Mouse (Mus musculus) MEL (cell line): ENCODE results near the gene Cotl1. TPM values are rescaled to one million over a fixed set of nuclear protein-coding genes. Genes with fewer than 3 reads are reported as not detected.

ENCODE experiments used
- DNase-seq: peaks from one replicate; pipeline ENCODE4 v3.0.0; 2011; ENCODE audit warnings: low read depth, low spot score
- H3K27ac ChIP-seq: 2 replicates; pipeline ENCODE4 v1.5.1; 2012; ENCODE audit warnings: low read depth, mild to moderate bottlenecking, control low read depth, low read length, moderate library complexity; ENCODE audit not compliant: control insufficient read depth
- H3K27me3 ChIP-seq, 2 experiments: fragments of 150-350 bp in 1 of 2; sonication (generic) in 1 of 2; 2 replicates each; pipeline ENCODE4 v1.6.1; 2012; ENCODE audit warnings: low read length in 2 of 2, mild to moderate bottlenecking in 2 of 2, improper control_type of control experiment in 1 of 2, moderate library complexity in 1 of 2; ENCODE audit not compliant: insufficient read depth in 2 of 2, control insufficient read depth in 1 of 2
- H3K36me3 ChIP-seq, 2 experiments: 2 replicates each; pipeline ENCODE4 v1.6.1; 2012 to 2014; ENCODE audit warnings: low read length in 2 of 2, improper control_type of control experiment in 1 of 2, inconsistent platforms in 1 of 2, mild to moderate bottlenecking in 1 of 2; ENCODE audit not compliant: insufficient read depth in 2 of 2, control insufficient read depth in 1 of 2
- H3K4me1 ChIP-seq, 2 experiments: fragments of 150-350 bp in 1 of 2; sonication (generic) in 1 of 2; 2 replicates each; pipeline ENCODE4 v1.6.1; 2012; ENCODE audit warnings: low read length in 2 of 2, improper control_type of control experiment in 1 of 2, mild to moderate bottlenecking in 1 of 2; ENCODE audit not compliant: insufficient read depth in 2 of 2, control insufficient read depth in 1 of 2
- H3K4me3 ChIP-seq, 2 experiments: fragments of 150-350 bp in 1 of 2; sonication (generic) in 1 of 2; 2 replicates each; pipeline ENCODE4 v1.5.1; 2012; ENCODE audit warnings: low read depth in 2 of 2, low read length in 2 of 2, mild to moderate bottlenecking in 2 of 2, moderate library complexity in 2 of 2, control low read depth in 1 of 2, improper control_type of control experiment in 1 of 2; ENCODE audit not compliant: control insufficient read depth in 1 of 2, insufficient read depth in 1 of 2
- H3K79me2 ChIP-seq: 2 replicates; pipeline ENCODE4 v1.6.1; 2012; ENCODE audit warnings: mild to moderate bottlenecking, low read length, moderate library complexity; ENCODE audit not compliant: control insufficient read depth, poor library complexity, insufficient read depth
- H3K9ac ChIP-seq: 2 replicates; pipeline ENCODE4 v1.6.1; 2012; ENCODE audit warnings: low read depth, mild to moderate bottlenecking, control low read depth, low read length, moderate library complexity; ENCODE audit not compliant: control insufficient read depth, poor library complexity, severe bottlenecking
- H3K9me3 ChIP-seq: fragments of 150-350 bp; sonication (generic); replicated peaks from 2 replicates; pipeline ENCODE4 v1.6.1; 2012; ENCODE audit warnings: mild to moderate bottlenecking, low read length, improper control_type of control experiment, moderate library complexity; ENCODE audit not compliant: insufficient read depth
- CHD1 ChIP-seq: IDR thresholded peaks from 2 replicates; pipeline ENCODE4 v1.6.1; 2012; ENCODE audit warnings: low read depth, mild to moderate bottlenecking, inconsistent platforms, low read length, improper control_type of control experiment
- CHD2 ChIP-seq: IDR thresholded peaks from 2 replicates; pipeline ENCODE4 v1.6.1; 2011; ENCODE audit warnings: low read length, improper control_type of control experiment
- CTCF ChIP-seq, 3 experiments: IDR thresholded peaks in 2 of 3; conservative IDR thresholded peaks in 1 of 3; 2 replicates each; pipeline ENCODE4 v1.5.1; 2011 to 2012; ENCODE audit warnings: low read length in 3 of 3, low read depth in 2 of 3, mild to moderate bottlenecking in 2 of 3, improper control_type of control experiment in 1 of 3, inconsistent platforms in 1 of 3, mixed read lengths in 1 of 3, moderate library complexity in 1 of 3; ENCODE audit not compliant: control insufficient read depth in 1 of 3, insufficient read depth in 1 of 3, poor library complexity in 1 of 3, severe bottlenecking in 1 of 3
- ELF1 ChIP-seq: IDR thresholded peaks from 2 replicates; pipeline ENCODE4 v1.6.1; 2014; ENCODE audit warnings: low read depth, mild to moderate bottlenecking, inconsistent platforms, low read length, improper control_type of control experiment, moderate library complexity
- GABPA ChIP-seq: IDR thresholded peaks from 2 replicates; pipeline ENCODE4 v1.6.1; 2012; ENCODE audit warnings: low read depth, mild to moderate bottlenecking, inconsistent platforms, low read length, improper control_type of control experiment, moderate library complexity
- JUND ChIP-seq: IDR thresholded peaks from 2 replicates; pipeline ENCODE4 v1.6.1; 2011; ENCODE audit warnings: low read depth, mild to moderate bottlenecking, improper control_type of control experiment, low read length
- MAX ChIP-seq: IDR thresholded peaks from 2 replicates; pipeline ENCODE4 v1.6.1; 2011; ENCODE audit warnings: low read length, improper control_type of control experiment
- MEF2A ChIP-seq: IDR thresholded peaks from 2 replicates; pipeline ENCODE4 v1.6.1; 2014; ENCODE audit warnings: low read depth, mild to moderate bottlenecking, inconsistent platforms, low read length, improper control_type of control experiment; ENCODE audit not compliant: poor library complexity, insufficient replicate concordance, severe bottlenecking; ENCODE audit errors: extremely low read depth
- NRF1 ChIP-seq: IDR thresholded peaks from 2 replicates; pipeline ENCODE4 v1.6.1; 2014; ENCODE audit warnings: low read depth, mild to moderate bottlenecking, inconsistent platforms, low read length, improper control_type of control experiment, moderate library complexity; ENCODE audit not compliant: poor library complexity, insufficient read depth, severe bottlenecking
- POLR2AphosphoS5 ChIP-seq: IDR thresholded peaks from 2 replicates; pipeline ENCODE4 v1.6.1; 2012; ENCODE audit warnings: low read depth, borderline replicate concordance, mild to moderate bottlenecking, inconsistent platforms, low read length, moderate library complexity, mixed read lengths
- RAD21 ChIP-seq: IDR thresholded peaks from 2 replicates; pipeline ENCODE4 v1.6.1; 2011; ENCODE audit warnings: mild to moderate bottlenecking, low read depth, low read length, improper control_type of control experiment
- TBP ChIP-seq: IDR thresholded peaks from 2 replicates; pipeline ENCODE4 v1.8.0; 2011; ENCODE audit warnings: low read depth, low read length, improper control_type of control experiment
- TCF12 ChIP-seq: IDR thresholded peaks from 2 replicates; pipeline ENCODE4 v1.6.1; 2014; ENCODE audit warnings: low read depth, mild to moderate bottlenecking, inconsistent platforms, low read length, improper control_type of control experiment, moderate library complexity
- UBTF ChIP-seq: IDR thresholded peaks from 2 replicates; pipeline ENCODE4 v1.6.1; 2012; ENCODE audit warnings: low read depth, mild to moderate bottlenecking, inconsistent platforms, low read length, improper control_type of control experiment, moderate library complexity, borderline replicate concordance; ENCODE audit not compliant: insufficient read depth
- USF1 ChIP-seq: IDR thresholded peaks from 2 replicates; pipeline ENCODE4 v1.6.1; 2014; ENCODE audit warnings: low read depth, mild to moderate bottlenecking, inconsistent platforms, low read length, improper control_type of control experiment, moderate library complexity
- ZC3H11A ChIP-seq: IDR thresholded peaks from 2 replicates; pipeline ENCODE4 v1.6.1; 2012; ENCODE audit warnings: low read depth, mild to moderate bottlenecking, inconsistent platforms, low read length, improper control_type of control experiment
- ZKSCAN1 ChIP-seq: IDR thresholded peaks from 2 replicates; pipeline ENCODE4 v1.6.1; 2012; ENCODE audit warnings: low read depth, mild to moderate bottlenecking, inconsistent platforms, low read length, improper control_type of control experiment, moderate library complexity
- ZMIZ1 ChIP-seq: IDR thresholded peaks from 2 replicates; pipeline ENCODE4 v1.6.1; 2012; ENCODE audit warnings: low read depth, mild to moderate bottlenecking, inconsistent platforms, low read length, improper control_type of control experiment, moderate library complexity
- polyA plus RNA-seq, 2 experiments: library from polyadenylated mRNA; stranded (reverse) in 1 of 2; unstranded in 1 of 2; fragments of >175 nt in 1 of 2; fragments of >200 nt in 1 of 2; gene quantifications; 2 replicates each; pipeline versions ENCODE4 v1.2.1 to v1.2.4; 2012; ENCODE audit warnings: low replicate concordance in 2 of 2, low read depth in 1 of 2; ENCODE audit not compliant: insufficient read length in 2 of 2, insufficient read depth in 1 of 2, missing spikeins in 1 of 2
- total RNA-seq: library from RNA; depleted of rRNA; stranded (reverse); fragments of 300-350 nt; gene quantifications from 2 replicates; pipeline ENCODE4 v1.2.3, GENCODE M21; 2012

Cotl1 gene
- total and polyA plus RNA-seq, 3 experiments, result 70.3 to 114 TPM; not detected in 1

GRCm38 (mm10) chr8:119782715-119783114, 57.6 kb downstream of the Cotl1 start (continued):
- TF ChIP-seq ELF1, result peak; percentile 77
- TF ChIP-seq MAX, result 0 out of 2 replicates have a peak, but pooled peaks have one; percentile 51
- TF ChIP-seq, all 39 proteins: peak for 14

DNA sequence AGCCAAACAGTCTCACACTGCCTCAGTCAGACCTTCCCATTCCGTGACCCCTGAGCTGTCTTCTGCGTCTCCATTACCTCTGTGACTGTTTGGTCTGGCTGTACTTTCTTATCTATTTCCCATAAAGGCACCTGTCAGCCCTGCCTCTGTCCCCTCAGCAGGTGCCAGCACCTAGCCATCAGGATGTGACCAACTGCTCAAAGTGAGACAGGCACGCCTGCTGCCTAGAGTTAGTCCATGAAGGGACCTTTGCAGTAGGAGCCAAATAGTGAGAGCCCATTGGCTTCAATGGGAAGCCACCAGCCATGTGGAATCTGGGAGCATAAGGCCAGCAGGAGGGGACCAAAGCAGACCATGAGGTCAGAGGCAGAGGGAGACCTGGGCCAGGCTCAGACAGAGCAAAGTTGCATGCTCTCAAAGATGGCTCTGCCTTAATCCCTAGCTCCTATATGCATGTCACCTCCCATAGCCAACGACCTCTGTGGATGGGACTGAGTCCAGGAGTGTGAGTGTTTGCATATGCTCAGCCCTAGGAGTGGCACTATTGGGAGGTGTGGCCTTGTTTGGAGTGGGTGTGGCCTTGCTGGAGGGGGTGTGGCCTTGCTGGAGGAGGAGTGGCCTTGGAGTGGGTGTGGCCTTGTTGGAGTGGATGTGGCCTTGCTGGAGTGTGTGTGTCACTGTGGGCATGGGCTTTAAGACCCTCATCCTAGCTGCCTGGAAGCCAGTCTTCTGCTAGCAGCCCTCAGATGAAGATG, 59.1 kb downstream of the Cotl1 start:
- peaks cover 0 to 10% of the 10 kb centered on the region in 2 experiments; a peak in 2 of 4 replicates for H3K36me3 ChIP-seq
- peak; percentile 65 for DNase-seq
- peaks cover 8 to 27% of the 10 kb centered on the region in 2 experiments for H3K4me1 ChIP-seq
- TF ChIP-seq MEF2A (no peak), USF1 (no peak), JUND (no peak), ZKSCAN1 (no peak), ZC3H11A (no peak), TCF12 (no peak), TBP (no peak), CHD2 (no peak)
- TF ChIP-seq, all 39 proteins: peak for 0
- Histone ChIP-seq H3K79me2 (peaks cover 4% of the 10 kb centered on the region; the same call in 1 of the 2 replicates), H3K9me3 (no peaks in the 10 kb centered on the region), H3K27ac (no peak overlapping the region), H3K4me3 (no peak overlapping the region), H3K9ac (no peak overlapping the region), H3K27me3 (no peaks in the 10 kb centered on the region)

DNA sequence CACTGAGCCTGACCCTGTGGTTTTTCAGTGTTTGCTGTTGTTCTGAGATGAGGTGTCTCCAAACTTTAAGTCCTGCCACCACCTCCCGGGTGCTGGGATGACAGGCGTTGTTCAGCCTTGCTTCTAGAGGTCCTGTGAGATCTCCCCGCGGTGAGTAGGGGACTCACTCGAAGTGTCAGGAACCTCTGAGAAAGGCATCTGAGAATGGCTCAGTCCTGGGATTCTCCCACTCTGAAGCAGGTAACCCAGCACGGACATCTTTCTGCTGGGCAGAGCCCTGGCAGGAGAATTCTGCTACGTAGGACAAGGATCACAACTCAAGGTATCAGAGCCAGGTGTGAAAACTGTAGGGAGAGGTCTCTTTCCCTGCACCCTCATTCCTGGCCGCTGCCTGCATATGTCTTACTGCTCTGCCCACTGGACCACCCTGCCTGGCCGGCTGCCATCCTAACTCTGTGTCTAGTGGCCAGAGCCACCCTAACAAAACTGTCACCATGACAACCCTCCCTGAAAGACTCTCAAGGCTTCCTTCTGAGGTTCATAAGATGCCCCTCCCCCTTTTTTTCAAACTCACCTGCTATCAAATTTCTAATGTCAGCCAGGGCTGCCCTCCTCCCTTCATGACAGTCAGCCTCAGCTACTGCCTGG, 59.8 kb downstream of the Cotl1 start:
- Histone ChIP-seq H3K9me3 (no peaks in the 10 kb centered on the region), H3K36me3 (peaks cover 0 to 10% of the 10 kb centered on the region in 2 experiments; a peak in 2 of 4 replicates), H3K4me3 (no peak overlapping the region), H3K9ac (no peak overlapping the region), H3K27me3 (no peaks in the 10 kb centered on the region), H3K4me1 (peaks cover 8 to 25% of the 10 kb centered on the region in 2 experiments), H3K27ac (no peak overlapping the region), H3K79me2 (peaks cover 4% of the 10 kb centered on the region; the same call in 1 of the 2 replicates)
- no peak for DNase-seq
- no peak for TF ChIP-seq UBTF
- TF ChIP-seq NRF1, result no peak
- TF ChIP-seq RAD21, result no peak
- TF ChIP-seq CTCF (IDR thresholded peaks at IDR 0.05 in 2 of 3, conservative IDR thresholded peaks at IDR 0.05 in 1 of 3; ENCODE audit: control insufficient read depth in 1 of 3, insufficient read depth in 1 of 3, low read depth in 2 of 3, low read length in 3 of 3, poor library complexity in 1 of 3, severe bottlenecking in 1 of 3), result no peak
- no peak for TF ChIP-seq ELF1
- no peak for TF ChIP-seq ZMIZ1
- no peak for TF ChIP-seq CHD1
- no peak for TF ChIP-seq POLR2AphosphoS5
- no peak for TF ChIP-seq ZC3H11A
- TF ChIP-seq GABPA, result no peak
